Mouse (Mus musculus) brain, adult 10 weeks (tissue): ENCODE measurements around the gene Nop14. TPM values are rescaled to one million over a fixed set of nuclear protein-coding genes. Genes with fewer than 3 reads are reported as not detected.

ENCODE experiments used
- polyA plus RNA-seq: library from polyadenylated mRNA; stranded (reverse); fragments of 350-450 nt; fragmentation: Illumina TruSeq; extraction: RNeasy Lipid Tissue Mini Kit (QIAGEN cat#74804); gene quantifications from one replicate; pipeline ENCODE4 v1.2.3, GENCODE M21; 2015; ENCODE audit warnings: low read depth, low replicate concordance

Gene Nop14
- polyA plus RNA-seq, result 16.5 TPM

DNA sequence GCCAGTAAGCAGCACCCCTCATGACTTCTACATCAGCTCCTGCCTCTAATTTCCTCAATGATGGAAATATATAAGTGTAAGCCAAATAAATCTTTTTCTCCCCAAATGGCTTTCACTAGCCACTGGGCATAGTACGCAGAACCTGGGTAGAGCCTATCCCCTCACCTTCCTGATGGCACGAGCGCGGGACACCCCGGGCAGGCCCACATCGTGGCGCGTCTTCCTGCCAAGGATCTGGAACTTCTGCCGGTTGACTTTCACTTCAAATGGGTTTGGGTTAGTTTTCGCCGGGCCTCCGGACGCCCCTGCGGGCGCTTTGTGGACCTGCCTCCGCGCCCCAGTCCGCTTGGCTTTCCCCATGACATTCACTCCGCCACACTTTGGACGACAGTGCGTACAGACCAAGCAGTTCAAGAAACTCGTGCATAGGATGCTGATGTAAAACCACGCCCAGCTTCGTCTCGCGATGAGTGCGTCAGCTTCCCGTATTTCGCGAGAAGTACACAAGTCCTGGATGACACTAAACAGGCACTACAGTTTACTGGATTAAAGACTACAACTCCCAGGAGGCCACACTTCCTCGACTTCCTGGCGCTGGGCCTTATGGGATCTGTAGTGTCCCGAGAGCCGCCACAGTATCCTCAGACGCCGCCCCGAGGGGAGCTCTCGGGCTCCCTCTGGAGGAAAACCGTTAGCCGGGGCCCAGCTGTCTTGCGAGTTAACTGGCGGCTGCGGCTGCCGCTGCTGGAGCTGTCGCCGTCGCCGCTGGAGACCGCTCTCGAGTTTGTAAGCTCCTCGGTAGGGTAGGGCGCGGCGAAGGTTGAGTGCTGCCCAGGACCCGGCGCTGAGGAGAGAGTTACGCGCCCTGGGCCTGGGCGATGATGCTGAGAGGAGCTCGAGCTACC lies at the start of gene Nop14, which contains the start of gene Grk4:
Gene Nop14, minus strand, starts transcription at position 463 of the 905 bp plus-strand sequence.
Gene Grk4, plus strand, starts transcription at position 694 of the 905 bp plus-strand sequence.

DNA sequence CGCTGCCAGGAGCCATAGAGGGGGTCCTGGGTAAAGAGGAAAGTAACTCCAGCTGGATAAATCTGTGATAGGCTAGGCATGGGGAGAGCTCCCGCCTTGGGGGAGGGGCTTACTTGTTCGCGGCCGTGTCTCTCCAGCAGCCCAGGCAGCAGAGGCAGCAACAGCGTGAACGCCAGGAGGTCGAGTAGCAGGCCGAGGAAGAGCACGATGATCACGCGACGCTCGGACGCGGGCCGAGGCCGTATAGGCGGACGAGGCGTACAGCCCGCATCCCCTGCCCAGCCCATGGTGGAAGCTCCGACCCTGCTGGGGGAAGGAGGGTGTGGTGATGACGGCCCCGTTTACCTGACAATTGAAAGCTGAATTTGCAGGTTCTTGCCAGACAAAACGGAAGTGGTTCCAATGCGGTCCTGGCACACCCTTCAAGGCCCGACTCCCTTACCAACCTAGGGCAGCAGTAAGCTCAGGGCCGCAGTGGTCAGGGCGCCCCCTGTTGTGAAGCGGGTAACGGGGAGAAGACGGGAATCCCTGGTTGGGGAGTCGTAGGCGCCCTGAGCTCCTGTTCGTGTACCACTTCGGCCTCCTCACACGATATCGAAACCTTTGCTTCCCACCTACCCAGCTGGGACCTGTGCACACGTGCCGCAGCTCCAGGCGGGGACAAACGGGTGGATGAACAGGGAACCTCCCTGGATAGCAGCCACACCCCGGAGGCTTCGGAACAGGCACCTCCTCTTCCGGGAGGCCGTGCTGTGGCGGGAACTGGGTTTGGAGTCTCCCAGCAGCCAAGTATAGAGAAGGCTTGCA lies 23.3 kb downstream of the Nop14 start, which contains the start of gene Mfsd10:
Gene Mfsd10, minus strand, starts transcription at position 732 of the 807 bp plus-strand sequence.

Other genes with a start within 250 kb of the Nop14 start
- 13.4 TPM for gene Tnip2, start 146.2 kb downstream of the Nop14 start, polyA plus RNA-seq
- gene Sh3bp2, start 134.3 kb downstream of the Nop14 start, polyA plus RNA-seq, result 3.8 TPM
- 342 TPM for gene Add1, start 86.5 kb downstream of the Nop14 start, polyA plus RNA-seq
- gene Mfsd10, start 22.9 kb downstream of the Nop14 start, polyA plus RNA-seq, result 34.9 TPM
- gene Grk4, start 231 bp upstream of the Nop14 start, polyA plus RNA-seq, result 4.4 TPM
- gene Htt, start 101.6 kb upstream of the Nop14 start, polyA plus RNA-seq, result 34.6 TPM
- 3.3 TPM for gene Msantd1, start 247.9 kb upstream of the Nop14 start, polyA plus RNA-seq